Mouse (Mus musculus) right cerebral cortex, postnatal 4 days (tissue): ENCODE data around the gene Frzb.

Source experiments
- DNase-seq: peaks from one replicate; pipeline ENCODE4 v3.0.0-alpha.2; 2022

Frzb gene

DNA sequence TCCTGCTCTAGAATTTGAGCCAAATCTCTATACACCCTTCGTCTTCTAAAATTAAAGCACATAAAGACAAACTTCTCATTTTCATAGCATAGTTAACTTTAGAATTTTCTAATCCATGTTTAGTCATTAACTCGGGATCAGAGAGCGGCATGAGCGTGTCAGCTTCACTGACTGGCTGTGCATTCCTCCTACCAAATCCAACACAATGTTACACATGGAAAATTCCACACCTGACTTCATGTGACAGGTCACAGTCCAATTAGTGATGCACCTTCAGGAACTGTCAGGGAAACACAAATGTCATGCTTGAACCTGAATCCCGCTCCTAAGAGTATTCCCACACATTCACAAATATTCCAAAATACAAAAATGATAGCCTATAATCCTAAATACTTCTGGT lies 24.3 kb downstream of the Frzb start:
- DNase-seq: no peak

GRCm38 (mm10) chr2:80421990-80422389 lies 25.4 kb downstream of the Frzb start:
- DNase-seq: no peak

GRCm38 (mm10) chr2:80416286-80416685 lies 31.1 kb downstream of the Frzb start:
- DNase-seq: no peak

- no peak for DNase-seq
Observed at GRCm38 (mm10) chr2:80414387-80414786, 33.0 kb downstream of the Frzb start.

DNA sequence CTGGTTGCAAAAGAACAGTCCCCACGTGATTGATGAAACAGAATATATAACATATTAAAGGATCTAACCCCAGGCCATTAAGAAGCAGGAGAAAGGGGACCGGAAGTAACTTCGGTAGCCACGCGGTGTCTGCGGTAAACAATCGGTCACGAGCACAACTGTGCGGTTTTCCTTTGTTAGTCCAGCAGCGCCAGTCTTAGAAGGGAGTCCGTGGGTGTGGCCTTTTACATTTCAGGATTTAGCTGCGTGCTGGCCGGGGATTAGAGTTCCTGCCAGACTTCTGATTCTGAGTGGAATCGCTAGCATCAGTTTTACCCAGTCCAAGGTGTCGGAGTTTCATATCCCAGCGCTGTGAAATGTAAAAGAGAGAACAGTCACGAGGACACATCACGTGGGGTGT lies 34.3 kb downstream of the Frzb start:
- DNase-seq: no peak

DNA sequence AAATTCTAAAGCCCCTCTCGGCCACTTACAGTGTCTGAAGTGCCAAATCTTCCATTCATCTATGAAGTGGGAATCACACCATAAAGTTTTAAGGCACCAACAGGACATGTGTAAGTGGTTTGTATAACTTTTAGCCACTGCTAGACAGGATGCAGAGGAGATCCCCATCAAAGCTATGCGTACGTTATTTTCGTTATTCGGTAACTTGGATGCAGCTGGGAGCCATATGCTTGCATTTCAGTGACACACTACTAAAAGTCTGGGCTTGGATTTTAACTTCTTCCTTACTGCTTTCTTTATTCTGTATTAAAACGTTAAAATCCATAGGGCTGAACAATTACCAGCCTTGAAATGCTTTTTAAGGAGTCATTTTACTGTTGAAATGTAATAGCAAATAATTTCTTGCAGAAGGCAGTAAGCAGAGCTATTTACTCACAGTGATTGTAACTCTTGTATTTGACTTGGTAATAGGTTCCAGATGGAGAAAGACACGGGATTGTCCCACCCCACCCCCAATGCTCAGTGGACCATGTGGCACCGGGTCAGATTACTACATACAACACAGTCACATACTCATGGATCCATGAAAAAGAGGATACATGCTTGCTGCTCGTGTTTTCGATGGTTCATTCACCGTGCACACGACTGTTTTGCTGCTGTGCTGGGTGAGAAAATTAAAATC lies 37.4 kb downstream of the Frzb start:
- no peak for DNase-seq

DNA sequence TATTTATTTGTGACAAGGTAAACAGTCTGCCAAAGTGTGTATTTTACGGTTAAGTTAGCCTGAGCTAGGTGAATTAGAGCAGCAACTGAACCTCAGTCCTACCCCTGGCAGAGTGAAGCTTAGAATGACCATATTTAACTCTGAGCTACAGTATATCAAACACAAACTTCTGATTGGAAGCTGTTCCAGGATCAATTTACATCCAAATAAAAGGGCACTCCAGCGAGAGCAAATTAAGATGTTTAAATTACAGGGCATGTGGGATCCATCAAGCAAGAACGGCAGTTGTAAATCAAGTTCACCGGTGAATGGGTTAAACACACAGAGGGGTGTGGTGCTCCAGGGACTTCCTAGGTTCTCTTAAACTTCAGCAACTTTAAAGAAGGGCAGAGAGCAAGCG lies 42.7 kb downstream of the Frzb start:
- no peak for DNase-seq

DNA sequence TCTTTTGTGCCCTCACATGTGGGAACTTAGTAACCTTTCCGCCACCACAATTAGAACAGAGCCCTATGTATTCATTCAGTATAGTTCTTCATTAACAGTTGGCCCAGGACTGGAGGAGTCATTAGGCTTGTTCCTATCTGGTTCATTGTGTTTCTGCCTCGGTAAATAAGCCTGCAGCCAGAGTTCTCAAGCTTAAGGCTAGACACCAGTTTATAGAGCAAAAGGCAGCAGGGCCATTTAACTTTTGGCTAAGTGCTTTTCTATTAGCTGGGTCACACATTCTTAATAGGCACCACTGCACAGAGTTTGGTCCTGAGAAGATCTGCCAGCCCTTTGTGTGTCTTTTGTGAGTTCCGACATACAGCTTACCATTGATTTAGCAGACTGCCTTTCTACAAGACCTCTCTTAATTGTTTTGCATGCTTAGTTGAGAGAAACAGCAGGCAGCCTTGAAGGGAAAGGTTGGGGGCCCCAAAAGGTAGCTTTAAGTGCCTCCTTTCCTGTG lies 48.8 kb downstream of the Frzb start:
- no peak for DNase-seq

- no peak for DNase-seq
Observed at GRCm38 (mm10) chr2:80396864-80397263, 50.6 kb downstream of the Frzb start.

GRCm38 (mm10) chr2:80396057-80396456 lies 51.4 kb downstream of the Frzb start:
- no peak for DNase-seq

DNA sequence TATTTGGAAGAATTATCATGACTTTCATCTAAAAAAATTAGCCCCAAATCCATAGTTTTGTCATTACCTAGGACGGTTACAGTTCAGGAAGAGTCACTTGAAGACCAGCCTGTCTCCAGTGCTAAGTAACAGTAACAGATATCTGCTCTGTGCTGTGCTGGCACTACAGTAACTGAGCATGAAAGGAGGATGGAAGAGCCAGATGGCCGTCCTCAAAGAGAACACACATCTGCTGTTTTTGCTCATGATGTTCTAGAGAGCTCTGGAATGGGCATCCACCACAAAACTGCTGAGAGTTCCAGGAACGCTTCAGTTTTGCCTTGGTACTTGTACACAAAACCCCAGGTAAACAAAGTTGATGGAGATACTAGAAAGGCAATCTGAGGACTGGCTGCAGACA lies 59.1 kb downstream of the Frzb start:
- DNase-seq: no peak

GRCm38 (mm10) chr2:80387668-80388067 lies 59.8 kb downstream of the Frzb start:
- DNase-seq: no peak

GRCm38 (mm10) chr2:80386255-80386654 lies 61.2 kb downstream of the Frzb start:
- DNase-seq: no peak

DNA sequence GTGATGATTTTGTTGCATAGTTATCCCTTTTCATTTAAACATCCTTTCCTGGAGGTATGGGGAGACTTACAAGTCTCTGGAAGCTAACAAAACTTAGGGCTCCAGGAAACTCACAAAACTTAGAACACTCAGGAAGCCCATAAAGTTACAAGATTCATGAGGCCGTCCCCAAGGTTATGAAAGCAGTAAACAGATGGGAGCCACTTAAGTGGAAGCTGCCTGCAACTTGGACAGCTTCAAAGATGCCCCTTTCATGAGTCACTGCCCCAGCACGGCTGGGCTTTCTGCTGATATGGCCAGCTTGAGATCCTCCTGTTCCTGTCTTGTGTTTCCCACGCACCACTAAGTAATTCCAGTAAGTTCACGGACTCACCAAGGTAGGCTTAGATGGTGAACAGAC lies 63.0 kb downstream of the Frzb start:
- no peak for DNase-seq

GRCm38 (mm10) chr2:80379848-80380247 lies 67.6 kb downstream of the Frzb start:
- no peak for DNase-seq

- no peak for DNase-seq
Observed at GRCm38 (mm10) chr2:80374892-80375291, 72.5 kb downstream of the Frzb start.

DNA sequence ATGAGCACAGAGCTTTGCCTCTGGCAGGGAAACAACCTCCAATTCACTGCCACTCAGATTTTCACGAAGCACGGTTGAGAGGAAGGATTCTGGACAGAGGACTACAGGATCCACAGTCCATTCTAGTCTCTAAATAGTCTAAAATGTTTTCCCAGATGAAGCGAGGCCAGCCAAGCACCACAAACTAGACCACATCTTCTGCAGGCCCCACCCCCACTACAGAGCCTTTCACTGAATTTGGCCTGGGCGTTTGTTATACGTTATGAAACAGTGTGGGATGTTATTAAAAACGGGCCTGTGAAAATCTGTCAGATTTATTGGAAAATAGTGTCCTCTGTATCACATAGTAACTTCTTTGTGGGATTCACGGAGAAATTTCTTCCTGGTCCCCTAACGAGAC lies 76.0 kb downstream of the Frzb start:
- DNase-seq: no peak
